Mouse (Mus musculus) lung, embryonic 16.5 days (tissue): ENCODE data around the gene Rps27. TPM values are rescaled to one million over a fixed set of nuclear protein-coding genes. Genes with fewer than 3 reads are reported as not detected.
A peak's percentile ranks its signal among the peaks of the same experiment; 100 is the strongest.
"Not testable (repeated sequence)": the region's sequence is repeated elsewhere in the genome, so short reads cannot be mapped to it uniquely, and the experiment has no call there.

Experiments
- ATAC-seq: fragments of 200-750 bp; cut with Nextera tagmentation; 2 replicates; pipeline ENCODE4 v1.8.0; 2017; ENCODE audit warnings: low read depth, mild to moderate bottlenecking, moderate library complexity
- H3K27ac ChIP-seq: fragments of 300-500 bp; sonication (generic); 2 replicates; pipeline ENCODE4 v1.5.1; 2014; ENCODE audit warnings: mild to moderate bottlenecking, control low read depth, low read length
- H3K27me3 ChIP-seq: fragments of 300-500 bp; sonication (generic); 2 replicates; pipeline ENCODE4 v1.6.1; 2014; ENCODE audit warnings: low read depth, low read length, mixed read lengths; ENCODE audit not compliant: control insufficient read depth, insufficient read depth
- H3K36me3 ChIP-seq: fragments of 300-500 bp; sonication (generic); 2 replicates; pipeline ENCODE4 v1.6.1; 2014; ENCODE audit warnings: low read length; ENCODE audit not compliant: control insufficient read depth, insufficient read depth
- H3K4me1 ChIP-seq: fragments of 300-500 bp; sonication (generic); replicated peaks from 2 replicates; pipeline ENCODE4 v1.6.1; 2014; ENCODE audit warnings: low read length, mixed read lengths; ENCODE audit not compliant: control insufficient read depth, insufficient read depth
- H3K4me2 ChIP-seq: fragments of 300-500 bp; sonication (generic); 2 replicates; pipeline ENCODE4 v1.6.1; 2014; ENCODE audit warnings: low read depth, low read length, control low read depth
- H3K4me3 ChIP-seq: fragments of 300-500 bp; sonication (generic); 2 replicates; pipeline ENCODE4 v1.5.1; 2014; ENCODE audit warnings: mild to moderate bottlenecking, low read length, control low read depth
- H3K9ac ChIP-seq: fragments of 300-500 bp; sonication (generic); 2 replicates; pipeline ENCODE4 v1.6.1; 2014; ENCODE audit warnings: low read length, control low read depth
- H3K9me3 ChIP-seq: fragments of 300-500 bp; sonication (generic); 2 replicates; pipeline ENCODE4 v1.6.1; 2016; ENCODE audit warnings: low read length; ENCODE audit not compliant: control insufficient read depth
- WGBS: fragments of 180-500 bp; shearing (Covaris S2); extraction: QIAGEN DNeasy Blood & Tissue Kit; methylation state at CpG from one replicate; pipeline ENCODE4 v1.1.7; 2014; 5-methylcytosine and 5-hydroxymethylcytosine counted together
- polyA plus RNA-seq: library from polyadenylated mRNA; unstranded; fragments of >200 nt; fragmentation: Nextera tagmentation; extraction: Ambion mirVana; gene quantifications from 2 replicates; pipeline ENCODE4 v1.2.1, GENCODE M21; 2015

The Rps27 gene
- polyA plus RNA-seq: 1,630 and 1,729 TPM in 2 replicates

DNA sequence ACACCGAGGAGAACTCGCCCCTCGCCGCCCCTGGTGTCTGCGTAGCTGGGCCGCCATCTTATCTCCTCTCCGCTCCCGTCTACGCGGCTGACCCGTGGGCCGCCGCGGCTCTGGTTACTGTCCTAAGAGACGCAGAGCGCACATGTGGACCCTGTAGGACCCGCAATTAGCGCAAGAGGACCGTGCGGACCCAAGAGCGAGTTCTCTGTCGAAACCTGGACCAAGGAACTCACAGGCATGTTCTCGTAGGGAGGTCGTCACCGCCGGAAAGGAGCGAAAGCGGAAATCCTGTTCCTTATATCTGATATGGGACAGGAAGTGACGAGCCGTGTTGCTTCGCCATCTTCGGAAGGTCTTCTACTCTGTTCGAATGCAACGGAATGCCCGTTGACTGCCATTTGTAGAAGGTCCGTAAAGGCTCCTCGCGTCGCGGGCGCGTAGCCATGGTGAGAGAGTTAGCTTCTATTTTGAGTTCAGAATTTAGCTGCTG, at the start of gene Rps27, which contains the start of gene Rab13:
Gene Rps27 (minus strand): TSS at position 275 of the 490 bp plus-strand sequence.
Gene Rab13 (plus strand): TSS at position 319 of the 490 bp plus-strand sequence.
- peak within 1 kb of the TSS; percentile 89 for H3K4me2 ChIP-seq
- peak within 1 kb of the TSS; percentile 58 for H3K4me3 ChIP-seq
- peaks cover 24% of the 10 kb centered on the region for H3K36me3 ChIP-seq
- under 1% methylated on average over 42 of the region's 42 CpGs for WGBS
- H3K9me3 ChIP-seq: no peaks in the 10 kb centered on the region
- H3K27me3 ChIP-seq: no peaks in the 10 kb centered on the region
- peaks cover 20% of the 10 kb centered on the region for H3K4me1 ChIP-seq
- H3K27ac ChIP-seq: peak within 1 kb of the TSS; percentile 56
- H3K9ac ChIP-seq: peak within 1 kb of the TSS; percentile 74
- ATAC-seq: peak; percentile 96

DNA sequence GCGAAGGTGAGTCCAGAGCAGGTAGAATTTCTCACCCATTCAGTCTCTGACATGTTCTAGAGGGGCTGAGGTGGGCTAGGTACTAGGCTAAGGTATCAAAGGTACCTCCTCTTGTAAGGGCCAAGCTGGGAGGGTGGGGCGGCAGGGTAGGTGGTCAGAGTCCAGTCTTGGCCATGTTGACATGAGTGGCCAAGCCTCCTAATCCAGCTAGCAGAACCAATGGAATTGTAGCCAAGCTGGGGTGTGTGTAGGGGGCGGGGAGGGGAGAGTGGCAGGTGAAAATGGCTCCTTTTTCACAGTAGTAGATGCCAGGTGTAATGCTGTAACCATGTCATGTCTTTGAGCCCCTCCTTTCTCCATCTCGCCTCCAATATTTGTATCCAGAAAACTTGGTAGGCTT, 45.1 kb upstream of the Rps27 start:
- no peak for ATAC-seq
- no peaks in the 10 kb centered on the region for H3K27me3 ChIP-seq
- no peak overlapping the region for H3K4me2 ChIP-seq
- no peak overlapping the region for H3K27ac ChIP-seq
- no peak overlapping the region for H3K4me3 ChIP-seq
- H3K36me3 ChIP-seq: peaks cover 37% of the 10 kb centered on the region
- H3K9ac ChIP-seq: no peak overlapping the region
- H3K9me3 ChIP-seq: no peaks in the 10 kb centered on the region
- H3K4me1 ChIP-seq: peaks cover 13% of the 10 kb centered on the region
- 91% methylated on average over 4 of the region's 4 CpGs for WGBS

DNA sequence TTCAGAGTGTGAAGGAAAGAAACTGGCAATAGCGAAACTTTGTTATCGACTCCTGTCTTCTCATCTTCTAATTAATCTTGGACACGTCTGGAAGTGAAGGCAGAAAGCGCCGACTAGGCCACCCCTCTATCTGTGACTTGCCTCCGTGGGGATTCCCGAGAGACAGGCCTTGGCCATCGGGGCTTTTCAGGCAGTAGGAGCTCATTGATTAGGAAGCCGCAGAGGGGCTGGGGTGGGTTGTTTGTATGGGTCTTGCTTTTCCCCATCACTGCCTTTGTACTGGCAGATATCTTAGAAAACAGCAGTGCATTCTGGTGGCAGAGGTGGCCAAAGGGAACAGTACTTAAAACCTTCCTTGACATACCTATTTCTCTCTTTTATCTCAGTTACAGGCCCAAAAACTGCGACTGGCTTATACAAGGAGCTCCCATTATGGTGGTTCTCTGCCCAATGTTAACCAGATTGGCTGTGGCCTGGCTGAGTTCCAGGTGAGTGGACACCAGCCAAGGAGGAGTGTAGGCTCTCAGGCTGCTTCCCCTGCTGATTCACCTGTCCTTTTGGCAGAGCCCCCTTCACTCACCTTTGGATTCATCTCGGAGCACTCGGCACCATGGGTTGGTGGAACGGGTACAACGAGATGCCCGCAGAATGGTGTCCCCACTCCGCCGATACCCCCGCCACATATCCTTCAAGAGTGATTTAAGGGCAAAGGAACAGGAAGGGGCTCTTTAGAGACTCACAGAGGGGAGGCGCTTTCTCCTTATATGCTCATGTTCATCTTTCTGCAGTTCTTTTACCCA, 43.5 kb upstream of the Rps27 start:
- Histone ChIP-seq H3K36me3 (peaks cover 31% of the 10 kb centered on the region), H3K9ac (no peak overlapping the region)
- ATAC-seq: no peak

DNA sequence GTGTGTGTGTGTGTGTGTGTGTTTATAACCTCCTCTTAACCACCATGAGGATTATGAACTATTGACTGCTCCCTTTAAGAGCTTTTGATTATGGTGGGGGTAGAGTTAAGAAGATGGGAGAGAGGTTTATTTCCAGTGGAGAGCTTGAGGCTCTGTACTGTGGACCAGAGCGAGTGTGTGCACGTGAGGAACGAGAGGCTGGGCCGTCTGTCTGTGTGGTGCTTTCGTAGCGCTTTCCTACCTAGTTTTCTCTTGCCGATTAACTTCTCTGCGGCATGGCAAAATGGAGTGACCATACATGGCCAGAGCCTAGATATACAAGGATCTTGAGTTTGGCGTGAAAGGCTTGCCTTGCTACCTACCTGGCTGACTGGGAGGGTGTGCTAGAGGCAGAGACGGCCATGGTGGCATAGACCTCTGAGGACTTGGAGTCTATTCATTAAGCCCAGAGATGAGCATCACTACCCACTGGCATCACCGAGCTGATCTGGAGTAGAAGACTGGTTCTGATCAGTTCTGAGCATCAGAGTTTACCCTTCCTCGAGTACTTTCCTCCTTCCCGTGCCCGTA, 42.4 kb upstream of the Rps27 start:
- H3K36me3 ChIP-seq: peaks cover 32% of the 10 kb centered on the region
- H3K27me3 ChIP-seq: no peaks in the 10 kb centered on the region
- H3K4me3 ChIP-seq: no peak overlapping the region
- H3K9ac ChIP-seq: no peak overlapping the region
- H3K27ac ChIP-seq: no peak overlapping the region
- peaks cover 13% of the 10 kb centered on the region for H3K4me1 ChIP-seq
- H3K4me2 ChIP-seq: no peak overlapping the region
- H3K9me3 ChIP-seq: no peaks in the 10 kb centered on the region
- 90% methylated on average over 14 of the region's 14 CpGs for WGBS
- ATAC-seq: no peak

More for the DNA sequence above, 43.5 kb upstream of the Rps27 start:
- H3K27me3 ChIP-seq: no peaks in the 10 kb centered on the region
- H3K9me3 ChIP-seq: no peaks in the 10 kb centered on the region
- no peak overlapping the region for H3K4me2 ChIP-seq
- no peak overlapping the region for H3K27ac ChIP-seq
- H3K4me1 ChIP-seq: peaks cover 13% of the 10 kb centered on the region
- no peak overlapping the region for H3K4me3 ChIP-seq
- 84% methylated on average over 19 of the region's 19 CpGs for WGBS

DNA sequence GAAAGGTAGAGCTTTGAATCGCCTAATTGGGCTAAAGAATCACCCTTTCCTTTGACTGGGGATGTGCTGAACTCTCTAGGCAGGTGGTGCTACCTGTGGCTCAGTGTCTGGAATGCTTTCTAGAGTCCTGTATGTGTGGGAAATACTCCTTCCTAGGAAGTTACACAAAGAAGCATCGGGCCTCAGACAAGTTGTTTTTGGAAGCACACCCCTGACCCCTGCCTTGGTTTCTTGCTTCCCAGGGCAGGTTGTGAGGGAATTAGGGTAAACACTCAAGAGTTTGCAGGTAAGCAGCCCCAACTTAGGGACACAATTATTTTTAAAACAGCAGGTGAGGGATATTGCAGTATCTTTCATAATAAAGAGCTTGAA, 41.7 kb upstream of the Rps27 start:
- no peak for ATAC-seq
- peak overlapping the region; percentile 95 for H3K9ac ChIP-seq
- peaks cover 26% of the 10 kb centered on the region for H3K36me3 ChIP-seq
- no peaks in the 10 kb centered on the region for H3K9me3 ChIP-seq
- peak overlapping the region; percentile 97 for H3K4me3 ChIP-seq
- peak overlapping the region; percentile 93; the same call in 1 of the 2 replicates for H3K27ac ChIP-seq
- 9% methylated on average over 2 of the region's 2 CpGs for WGBS
- peak overlapping the region; percentile 74 for H3K4me2 ChIP-seq
- H3K27me3 ChIP-seq: no peaks in the 10 kb centered on the region
- peaks cover 13% of the 10 kb centered on the region for H3K4me1 ChIP-seq

DNA sequence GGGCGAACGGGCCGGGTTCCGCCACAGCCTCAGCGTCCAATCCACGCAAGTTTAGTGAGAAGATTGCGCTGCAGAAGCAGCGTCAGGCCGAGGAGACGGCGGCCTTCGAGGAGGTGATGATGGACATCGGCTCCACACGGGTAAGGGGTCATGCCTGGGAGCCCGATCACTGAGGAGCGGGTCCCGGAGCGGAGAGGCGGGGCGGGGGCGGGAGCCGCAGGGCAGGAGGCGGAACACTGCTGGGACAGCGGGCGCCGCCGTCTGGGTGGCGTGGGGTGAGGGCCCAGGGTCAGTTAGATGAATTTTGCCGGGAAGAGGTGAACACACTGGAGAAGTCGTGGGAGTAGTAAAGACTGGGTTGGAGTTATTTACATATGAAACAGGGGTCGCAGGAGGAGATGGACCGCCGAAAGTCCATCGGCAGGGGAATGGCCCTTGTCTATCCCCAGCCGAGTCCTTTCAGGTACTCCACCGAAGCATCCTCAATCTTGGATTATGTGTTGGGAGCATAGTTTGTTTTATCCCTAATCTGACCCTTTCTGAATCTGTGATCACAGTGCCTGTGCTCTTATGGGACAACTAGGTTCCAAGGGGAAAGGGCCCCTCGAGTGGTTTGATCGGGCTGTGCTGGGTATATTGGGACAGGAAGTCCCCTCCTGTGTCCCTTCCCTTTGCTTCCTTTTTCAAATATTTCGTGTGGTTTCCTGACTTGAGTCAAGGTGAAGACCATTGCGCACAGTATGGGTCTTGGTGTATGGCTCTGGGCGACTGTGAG, 41.2 kb upstream of the Rps27 start:
- H3K27me3 ChIP-seq: no peaks in the 10 kb centered on the region
- ATAC-seq: peak; percentile 73
- no peaks in the 10 kb centered on the region for H3K9me3 ChIP-seq
- H3K27ac ChIP-seq: peak overlapping the region; percentile 93
- H3K4me2 ChIP-seq: peak overlapping the region; percentile 74
- under 1% methylated on average over 41 of the region's 41 CpGs for WGBS
- H3K36me3 ChIP-seq: peaks cover 24% of the 10 kb centered on the region
- peaks cover 13% of the 10 kb centered on the region for H3K4me1 ChIP-seq
- peak overlapping the region; percentile 95 for H3K9ac ChIP-seq
- peak overlapping the region; percentile 97 for H3K4me3 ChIP-seq

DNA sequence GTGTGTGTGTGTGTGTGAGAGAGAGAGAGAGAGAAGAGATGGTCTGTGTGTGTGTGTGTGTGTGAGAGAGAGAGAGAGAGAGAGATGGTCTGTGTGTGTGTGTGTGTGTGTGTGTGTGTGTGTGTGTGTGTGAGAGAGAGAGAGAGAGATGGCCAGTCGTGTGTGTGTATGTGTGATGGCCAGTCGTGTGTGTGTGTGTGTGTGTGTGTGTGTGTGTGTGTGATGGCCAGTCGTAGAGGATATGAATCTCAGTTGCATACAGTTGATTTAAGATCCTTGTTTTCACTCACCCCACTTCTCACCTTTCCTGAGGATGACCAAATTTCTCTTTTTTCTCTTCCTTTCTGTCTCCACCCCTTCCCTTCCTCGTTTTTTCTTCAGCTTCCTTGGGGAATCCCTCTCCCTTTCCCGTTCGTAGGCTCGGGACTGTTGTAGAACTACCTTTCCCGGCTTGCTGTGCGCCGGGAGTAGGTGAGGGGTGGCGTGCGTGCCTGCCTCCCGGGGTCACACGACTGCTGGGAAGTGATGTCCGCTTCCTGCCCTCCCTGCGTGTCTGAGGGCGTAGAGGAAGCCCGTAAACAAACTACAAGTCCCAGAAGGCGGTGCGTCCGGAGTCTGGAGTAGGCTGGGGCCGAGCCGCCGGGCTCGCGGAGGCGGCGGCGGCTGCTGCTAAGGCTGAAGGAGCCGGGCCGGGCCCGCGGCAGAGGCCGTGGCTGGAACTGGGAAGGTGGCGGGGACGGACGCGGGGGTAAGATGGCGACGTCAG, 40.4 kb upstream of the Rps27 start, which contains the start of gene Crtc2:
Gene Crtc2 (plus strand): TSS at position 511 of the 766 bp plus-strand sequence.
- WGBS: 1% methylated on average over 40 of the region's 40 CpGs
- H3K9ac ChIP-seq: peak within 1 kb of the TSS; percentile 95
- ATAC-seq: peak; percentile 98

DNA sequence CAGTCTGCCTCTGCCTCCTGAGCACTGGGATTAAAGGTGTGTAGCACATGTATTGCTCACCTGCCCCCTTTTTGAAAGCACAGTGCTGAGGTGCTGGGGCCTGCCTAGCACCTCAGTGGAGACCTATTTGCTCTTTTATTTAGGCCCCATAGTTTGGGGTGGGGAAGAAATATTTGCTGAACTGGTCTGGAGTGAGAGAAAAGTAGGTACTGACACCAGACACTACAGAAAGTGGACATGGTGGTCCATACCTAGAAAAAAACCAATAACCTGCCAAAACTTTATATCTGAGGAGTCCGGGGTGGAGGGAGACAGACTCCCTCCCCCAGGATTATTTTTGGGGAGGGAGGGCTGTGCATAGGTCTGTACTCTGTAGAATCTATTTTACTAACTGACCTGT, 39.7 kb upstream of the Rps27 start:
- 80% methylated on average over 1 of the region's 1 CpGs for WGBS
- H3K4me3 ChIP-seq, H3K9me3 ChIP-seq, ATAC-seq, H3K9ac ChIP-seq, H3K4me2 ChIP-seq, H3K27ac ChIP-seq, H3K27me3 ChIP-seq: not testable (repeated sequence)
- peaks cover 14% of the 10 kb centered on the region for H3K36me3 ChIP-seq
- H3K4me1 ChIP-seq: peaks cover 18% of the 10 kb centered on the region

More for the DNA sequence above, 40.4 kb upstream of the Rps27 start, which contains the start of gene Crtc2:
- H3K27ac ChIP-seq: peak within 1 kb of the TSS; percentile 93
- H3K4me3 ChIP-seq: peak within 1 kb of the TSS; percentile 97
- peak within 1 kb of the TSS; percentile 74 for H3K4me2 ChIP-seq
- H3K27me3 ChIP-seq: no peaks in the 10 kb centered on the region
- no peaks in the 10 kb centered on the region for H3K9me3 ChIP-seq
- peaks cover 17% of the 10 kb centered on the region for H3K4me1 ChIP-seq
- peaks cover 18% of the 10 kb centered on the region for H3K36me3 ChIP-seq
